Mouse (Mus musculus): ENCODE measurements at regions not wholly inside any gene's neighbourhood (a gene's known extent, or its start where the extent isn't known, plus 50 kb on each side); places are given as distances from the start of the nearest gene placed in this dataset.
A peak's percentile ranks its signal among the peaks of the same experiment; 100 is the strongest.

DNA sequence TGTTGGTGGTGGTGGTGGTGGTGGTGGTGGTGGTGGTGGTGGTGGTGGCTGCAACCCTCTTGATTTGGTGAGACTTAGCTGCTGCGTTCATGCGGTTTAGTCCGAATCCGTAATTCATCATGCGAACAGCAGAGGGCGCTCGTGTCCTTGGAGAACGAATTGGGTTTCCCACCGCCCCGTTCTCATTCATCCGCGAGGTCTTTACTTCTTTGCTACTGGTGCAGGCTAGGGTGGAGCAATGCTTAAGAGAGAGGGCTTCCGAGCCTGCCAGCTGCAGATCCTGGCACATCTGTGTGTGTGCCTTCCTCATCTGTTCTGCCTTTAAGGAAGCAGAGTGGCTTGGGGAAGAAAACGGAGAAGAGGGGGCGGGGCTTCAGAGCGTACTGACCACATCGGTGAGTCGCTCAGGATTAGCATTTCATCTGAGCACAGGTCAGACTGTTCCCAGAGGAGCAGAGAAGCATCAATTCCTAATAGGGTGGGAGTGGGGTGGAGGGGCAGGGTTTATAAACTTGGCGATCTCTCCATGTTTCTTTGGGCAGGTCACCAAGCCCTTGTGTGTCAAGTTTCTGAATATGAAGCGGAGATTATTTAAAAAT is 111.7 kb upstream of the 1700012A03Rik start:
- no peak overlapping the region for H3K27ac ChIP-seq (ENCODE audit: insufficient read depth, low read depth, low read length)
- WGBS = 6% methylated on average over 20 of the region's 20 CpGs
- peak overlapping the region; percentile 51 for H3K4me3 ChIP-seq (ENCODE audit: insufficient read depth, low read depth, low read length)
- peak; percentile 87 for TF ChIP-seq CTCF (IDR thresholded peaks at IDR 0.05; ENCODE audit: insufficient read depth, low read depth, low read length)
- TF ChIP-seq POLR2A (IDR thresholded peaks at IDR 0.05; ENCODE audit: insufficient read depth, low read depth, low read length) = no peak
- peaks cover 3% of the 10 kb centered on the region; the same call in 1 of the 2 replicates for H3K4me1 ChIP-seq (ENCODE audit: control insufficient read depth, insufficient read depth, low read length)

DNA sequence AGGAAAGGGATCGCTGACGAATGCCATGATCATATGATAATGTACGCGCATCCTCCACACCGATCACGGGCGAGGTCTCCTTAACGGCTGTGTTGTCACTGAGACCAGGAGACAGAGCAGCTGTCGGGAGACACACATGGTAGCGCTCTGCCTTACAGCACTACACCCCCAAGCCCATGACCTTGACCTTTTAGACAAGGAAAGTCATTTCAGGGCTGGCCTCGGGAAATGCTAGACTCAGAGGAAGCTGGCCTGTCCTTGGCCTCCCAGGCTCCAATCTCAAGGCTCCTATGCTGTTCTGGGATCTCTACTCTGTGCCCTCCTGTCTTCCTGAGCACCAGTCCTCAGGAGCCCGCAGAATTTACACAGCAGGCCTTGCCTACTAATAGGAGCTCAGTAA is 112.9 kb upstream of the 1700012A03Rik start:
- TF ChIP-seq POLR2A (IDR thresholded peaks at IDR 0.05; ENCODE audit: insufficient read depth, low read depth, low read length) (no peak), CTCF (IDR thresholded peaks at IDR 0.05; ENCODE audit: insufficient read depth, low read depth, low read length) (no peak)
- 90% methylated on average over 12 of the region's 12 CpGs for WGBS
- no peak overlapping the region for H3K27ac ChIP-seq (ENCODE audit: insufficient read depth, low read depth, low read length)
- peaks cover 3% of the 10 kb centered on the region; the same call in 1 of the 2 replicates for H3K4me1 ChIP-seq (ENCODE audit: control insufficient read depth, insufficient read depth, low read length)
- H3K4me3 ChIP-seq (ENCODE audit: insufficient read depth, low read depth, low read length) = no peak overlapping the region

DNA sequence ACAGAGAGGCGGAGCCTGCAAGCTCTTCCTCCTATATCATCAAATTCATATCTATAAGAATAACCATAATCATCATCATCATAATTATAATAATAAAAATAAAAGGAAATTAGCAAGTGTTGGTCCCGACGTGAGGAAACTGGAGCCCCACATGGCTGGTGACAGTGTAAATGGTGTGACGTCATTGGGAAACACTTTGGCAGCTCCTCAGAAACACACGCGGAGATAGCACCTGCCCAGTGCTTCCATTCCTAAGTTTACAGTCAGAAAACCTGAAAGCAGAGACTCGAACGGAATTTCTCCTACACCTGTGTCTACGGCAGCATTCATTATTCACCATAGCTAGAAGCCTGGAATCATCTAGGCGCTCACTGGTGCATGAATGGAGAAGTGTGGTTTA is 115.2 kb upstream of the 1700012A03Rik start:
- Histone ChIP-seq H3K4me1 (ENCODE audit: control insufficient read depth, insufficient read depth, low read length) (peaks cover 3% of the 10 kb centered on the region; the same call in 1 of the 2 replicates), H3K4me3 (ENCODE audit: insufficient read depth, low read depth, low read length) (no peak overlapping the region), H3K27ac (ENCODE audit: insufficient read depth, low read depth, low read length) (no peak overlapping the region)
- TF ChIP-seq POLR2A (IDR thresholded peaks at IDR 0.05; ENCODE audit: insufficient read depth, low read depth, low read length) (no peak), CTCF (IDR thresholded peaks at IDR 0.05; ENCODE audit: insufficient read depth, low read depth, low read length) (no peak)
- WGBS = 86% methylated on average over 10 of the region's 10 CpGs

DNA sequence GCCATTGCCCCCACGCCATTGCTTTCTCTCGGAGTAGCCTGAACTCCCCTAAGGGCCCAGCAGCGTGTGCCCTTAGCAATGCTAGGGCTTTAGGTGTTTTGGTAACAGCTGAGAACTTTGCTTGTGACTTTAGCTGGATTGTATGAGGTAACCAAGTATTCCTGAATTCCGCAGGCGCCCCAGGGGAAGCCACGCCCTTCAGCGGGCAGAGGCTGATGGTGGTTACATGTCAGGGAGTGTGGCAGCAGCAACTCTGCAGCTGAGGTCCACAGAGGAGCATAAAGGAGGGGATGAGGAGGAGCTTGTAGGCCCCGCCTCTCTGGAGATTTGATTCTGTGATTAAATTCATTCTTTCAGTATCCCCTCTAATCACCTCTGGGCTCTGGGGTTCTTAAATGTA is 116.1 kb upstream of the 1700012A03Rik start:
- WGBS = 90% methylated on average over 8 of the region's 8 CpGs
- H3K27ac ChIP-seq (ENCODE audit: insufficient read depth, low read depth, low read length) = no peak overlapping the region
- H3K4me3 ChIP-seq (ENCODE audit: insufficient read depth, low read depth, low read length) = no peak overlapping the region
- TF ChIP-seq POLR2A (IDR thresholded peaks at IDR 0.05; ENCODE audit: insufficient read depth, low read depth, low read length) = no peak
- no peak for TF ChIP-seq CTCF (IDR thresholded peaks at IDR 0.05; ENCODE audit: insufficient read depth, low read depth, low read length)
- peaks cover 3% of the 10 kb centered on the region; the same call in 1 of the 2 replicates for H3K4me1 ChIP-seq (ENCODE audit: control insufficient read depth, insufficient read depth, low read length)

DNA sequence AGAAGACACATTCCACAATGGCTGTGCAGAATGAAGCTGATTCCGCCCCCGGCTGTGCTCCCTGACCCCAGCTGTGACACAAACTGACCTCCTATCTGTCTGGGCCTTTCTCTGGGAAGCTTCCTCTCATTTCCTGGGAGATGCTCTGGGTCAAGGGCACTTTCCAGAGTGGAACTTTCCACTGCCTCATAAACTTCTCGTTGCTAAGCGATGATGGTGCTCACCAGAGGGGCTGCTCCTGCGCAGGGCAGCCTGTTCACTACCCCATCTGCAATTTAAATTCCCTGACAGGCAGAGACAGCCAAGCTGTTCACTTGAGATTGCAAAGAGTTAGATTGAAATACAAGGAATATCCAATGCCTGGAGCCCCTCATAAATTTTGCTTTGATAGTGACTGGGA is 116.7 kb upstream of the 1700012A03Rik start:
- Histone ChIP-seq H3K27ac (ENCODE audit: insufficient read depth, low read depth, low read length) (no peak overlapping the region), H3K4me1 (ENCODE audit: control insufficient read depth, insufficient read depth, low read length) (peaks cover 2% of the 10 kb centered on the region; the same call in 1 of the 2 replicates), H3K4me3 (ENCODE audit: insufficient read depth, low read depth, low read length) (no peak overlapping the region)
- WGBS = 79% methylated on average over 5 of the region's 5 CpGs
- TF ChIP-seq POLR2A (IDR thresholded peaks at IDR 0.05; ENCODE audit: insufficient read depth, low read depth, low read length) (no peak), CTCF (IDR thresholded peaks at IDR 0.05; ENCODE audit: insufficient read depth, low read depth, low read length) (no peak)

DNA sequence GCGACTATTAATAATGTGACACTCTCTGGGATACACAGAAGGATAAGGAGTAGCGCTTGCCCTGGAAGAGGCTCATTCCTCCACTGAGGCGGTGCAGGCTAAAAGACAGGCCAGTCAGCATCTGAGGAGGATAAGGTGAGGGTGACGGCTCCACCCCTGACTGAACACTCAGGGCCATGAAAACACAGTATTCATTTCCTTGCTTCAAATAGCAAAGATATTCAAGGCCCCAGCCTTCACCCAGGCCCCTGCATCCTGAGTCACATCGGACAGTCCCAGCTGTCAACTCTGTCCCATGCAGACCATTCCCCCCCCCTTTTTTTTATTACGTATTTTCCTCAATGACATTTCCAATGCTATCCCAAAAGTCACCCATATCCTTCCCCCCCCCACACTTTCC is 118.9 kb upstream of the 1700012A03Rik start:
- H3K4me1 ChIP-seq (ENCODE audit: control insufficient read depth, insufficient read depth, low read length) = no peaks in the 10 kb centered on the region
- H3K27ac ChIP-seq (ENCODE audit: insufficient read depth, low read depth, low read length) = no peak overlapping the region

DNA sequence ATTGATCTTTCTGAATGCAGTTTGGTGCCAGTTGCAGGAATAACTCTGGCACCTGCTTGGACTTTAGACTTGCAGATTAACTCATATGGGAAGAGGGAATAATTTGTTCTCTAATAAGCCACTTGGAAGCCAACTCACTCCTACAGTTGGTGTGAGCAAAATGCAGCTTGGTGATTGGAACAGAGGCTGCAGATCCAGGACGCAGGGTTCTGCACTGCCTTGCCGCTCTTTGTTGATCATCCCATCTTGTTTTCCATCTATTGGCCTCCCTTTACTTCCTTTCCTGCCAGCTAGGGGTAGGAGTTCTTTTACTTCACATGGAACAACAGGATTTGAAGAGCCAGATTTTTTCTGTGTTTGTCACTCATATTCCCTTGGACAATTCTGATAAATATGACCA is 120.9 kb upstream of the 1700012A03Rik start:
- whole genome bisulfite sequencing = 91% methylated on average over 2 of the region's 2 CpGs
- no peak overlapping the region for H3K27ac ChIP-seq (ENCODE audit: insufficient read depth, low read depth, low read length)
- no peak for TF ChIP-seq POLR2A (IDR thresholded peaks at IDR 0.05; ENCODE audit: insufficient read depth, low read depth, low read length)
- TF ChIP-seq CTCF (IDR thresholded peaks at IDR 0.05; ENCODE audit: insufficient read depth, low read depth, low read length) = no peak

More for the DNA sequence above, 118.9 kb upstream of the 1700012A03Rik start:
- no peak overlapping the region for H3K4me3 ChIP-seq (ENCODE audit: insufficient read depth, low read depth, low read length)
- TF ChIP-seq POLR2A (IDR thresholded peaks at IDR 0.05; ENCODE audit: insufficient read depth, low read depth, low read length) (no peak), CTCF (IDR thresholded peaks at IDR 0.05; ENCODE audit: insufficient read depth, low read depth, low read length) (no peak)
- 96% methylated on average over 6 of the region's 6 CpGs for WGBS

DNA sequence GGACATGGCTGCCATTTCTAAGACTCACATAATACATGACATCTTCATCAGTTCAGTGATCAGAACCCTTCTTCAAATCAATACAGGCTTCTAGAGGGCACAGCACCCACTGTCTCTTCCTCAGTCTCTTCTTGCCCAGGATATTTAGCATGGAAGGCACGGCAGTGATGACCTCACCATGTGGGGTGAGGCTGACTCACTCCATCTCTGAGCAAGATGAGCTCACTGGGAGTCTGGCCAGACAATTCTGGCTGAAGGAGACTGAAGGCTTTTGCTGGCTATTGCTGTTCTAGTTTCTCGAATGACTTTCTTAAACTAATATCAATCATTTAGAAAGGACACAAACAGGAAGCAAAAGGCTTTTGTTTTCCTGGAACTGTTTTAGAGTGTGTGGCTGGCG is 122.9 kb upstream of the 1700012A03Rik start:
- WGBS = 49% methylated on average over 3 of the region's 3 CpGs
- no peak overlapping the region for H3K4me3 ChIP-seq (ENCODE audit: insufficient read depth, low read depth, low read length)
- TF ChIP-seq CTCF (IDR thresholded peaks at IDR 0.05; ENCODE audit: insufficient read depth, low read depth, low read length) = no peak
- TF ChIP-seq POLR2A (IDR thresholded peaks at IDR 0.05; ENCODE audit: insufficient read depth, low read depth, low read length) = no peak
- H3K27ac ChIP-seq (ENCODE audit: insufficient read depth, low read depth, low read length) = no peak overlapping the region
- H3K4me1 ChIP-seq (ENCODE audit: control insufficient read depth, insufficient read depth, low read length) = 0 out of 2 replicates have a peak, but pooled peaks cover 3% of the 10 kb centered on the region

More for the DNA sequence above, 120.9 kb upstream of the 1700012A03Rik start:
- Histone ChIP-seq H3K4me3 (ENCODE audit: insufficient read depth, low read depth, low read length) (no peak overlapping the region), H3K4me1 (ENCODE audit: control insufficient read depth, insufficient read depth, low read length) (0 out of 2 replicates have a peak, but pooled peaks cover 3% of the 10 kb centered on the region)

DNA sequence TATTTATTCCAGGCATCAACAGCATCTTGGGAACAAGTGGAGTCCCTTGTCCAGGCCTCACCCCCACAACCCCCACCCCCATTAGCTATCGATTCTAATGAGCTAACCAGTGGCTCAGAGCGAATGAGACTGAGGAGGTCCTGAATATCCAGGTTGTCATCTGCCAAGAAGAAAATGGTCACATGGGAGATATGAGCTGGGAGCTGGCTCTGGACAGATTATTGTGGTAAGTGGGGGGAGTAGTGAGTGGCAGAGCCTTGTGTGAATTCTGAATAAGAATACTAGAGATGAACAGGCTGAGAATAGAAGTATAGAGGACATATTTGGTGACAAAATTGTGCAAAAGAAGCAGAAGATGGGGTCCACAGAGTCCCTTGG is 125.4 kb upstream of the 1700012A03Rik start:
- TF ChIP-seq CTCF (IDR thresholded peaks at IDR 0.05; ENCODE audit: insufficient read depth, low read depth, low read length) = no peak
- no peak for TF ChIP-seq POLR2A (IDR thresholded peaks at IDR 0.05; ENCODE audit: insufficient read depth, low read depth, low read length)
- no peak overlapping the region for H3K27ac ChIP-seq (ENCODE audit: insufficient read depth, low read depth, low read length)
- 61% methylated on average over 2 of the region's 2 CpGs for WGBS
- 0 out of 2 replicates have a peak, but pooled peaks cover 3% of the 10 kb centered on the region for H3K4me1 ChIP-seq (ENCODE audit: control insufficient read depth, insufficient read depth, low read length)
- no peak overlapping the region for H3K4me3 ChIP-seq (ENCODE audit: insufficient read depth, low read depth, low read length)

All from olfactory bulb, adult 2 months (tissue).